Mouse (Mus musculus): ENCODE results near the gene Asap3.

Asap3 gene

GRCm38 (mm10) chr4:136261912-136262311, 55.7 kb downstream of the Asap3 start:
- DNase-seq, result no peak

- DNase-seq, result no peak
Measured at GRCm38 (mm10) chr4:136263555-136263954, 57.4 kb downstream of the Asap3 start.

DNA sequence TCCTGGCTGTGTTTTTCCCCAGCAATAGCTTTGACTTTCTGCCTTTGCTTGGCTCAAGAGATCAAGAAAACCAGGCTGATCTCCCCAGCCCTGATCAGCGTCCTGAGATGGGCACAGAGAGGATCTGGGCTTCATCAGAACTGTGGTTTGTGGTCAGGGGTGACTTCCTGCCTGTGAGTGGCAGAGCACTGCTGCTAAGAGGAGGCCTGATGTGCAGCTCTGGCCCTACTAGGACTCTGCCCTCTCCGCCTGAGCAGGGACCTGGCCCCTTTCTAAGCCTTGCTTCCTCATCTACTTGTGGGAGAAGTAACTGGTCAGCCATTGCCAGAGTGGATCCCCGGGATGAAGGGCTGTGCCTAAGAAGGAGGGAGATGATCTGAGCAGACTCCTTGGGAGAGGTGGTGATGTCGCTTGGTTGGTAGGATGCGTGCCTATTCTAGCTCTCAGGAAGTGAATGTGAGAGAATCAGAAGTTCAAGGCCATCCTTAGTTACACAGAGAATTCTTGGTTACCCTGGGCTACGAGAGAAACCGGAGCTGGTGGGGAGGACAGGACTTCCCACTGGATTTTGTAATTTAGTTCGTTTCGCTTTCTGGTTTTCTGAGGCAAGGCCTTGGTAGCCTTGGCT, 60.7 kb downstream of the Asap3 start:
- peak; percentile 50 for DNase-seq

DNA sequence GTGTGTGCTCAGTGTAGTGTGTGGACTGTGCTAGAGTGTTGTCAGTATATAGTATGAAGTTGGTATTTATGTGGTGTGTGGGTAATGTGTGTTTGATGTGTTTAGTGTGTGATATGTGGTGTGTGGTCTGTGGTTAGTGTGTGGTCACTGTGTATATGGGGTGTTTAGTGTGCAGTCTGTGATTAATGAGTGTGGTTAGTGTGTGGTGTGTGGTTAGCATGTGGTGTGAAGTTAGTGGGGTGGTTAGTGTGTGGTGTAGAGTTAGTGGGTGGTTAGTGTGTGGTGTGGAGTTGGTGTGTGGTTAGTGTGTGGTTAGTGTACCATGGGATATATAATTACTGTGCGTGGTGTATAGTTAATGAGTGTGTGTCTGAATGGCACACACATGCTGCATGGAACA, 62.7 kb downstream of the Asap3 start:
- no peak for DNase-seq

- no peak for DNase-seq
Measured at GRCm38 (mm10) chr4:136270648-136271047, 64.5 kb downstream of the Asap3 start.

DNA sequence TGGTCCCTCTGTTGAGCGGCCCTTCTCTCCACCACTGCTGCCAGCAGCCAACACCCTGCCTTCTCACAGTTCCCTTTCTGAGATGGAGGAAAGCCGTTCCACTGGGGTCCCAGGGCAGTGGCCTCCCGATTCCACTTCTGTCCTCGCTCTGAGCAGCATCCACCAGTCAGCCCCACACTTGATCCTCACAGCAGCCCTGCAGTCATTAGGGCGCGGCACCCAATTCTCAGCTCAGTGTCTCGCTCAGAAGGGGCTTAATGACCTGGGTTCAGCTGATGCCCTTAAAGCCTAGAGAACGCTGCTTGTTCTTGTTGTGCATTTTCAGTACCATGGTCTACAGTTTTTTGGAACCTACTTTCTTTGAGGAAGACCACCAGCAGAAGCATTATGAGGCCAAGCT, 74.9 kb downstream of the Asap3 start:
- no peak for DNase-seq

GRCm38 (mm10) chr4:136281611-136282010, 75.4 kb downstream of the Asap3 start:
- no peak for DNase-seq

GRCm38 (mm10) chr4:136282621-136283480, 76.7 kb downstream of the Asap3 start:
- DNase-seq, result no peak

GRCm38 (mm10) chr4:136283783-136284182, 77.6 kb downstream of the Asap3 start:
- DNase-seq, result no peak

DNA sequence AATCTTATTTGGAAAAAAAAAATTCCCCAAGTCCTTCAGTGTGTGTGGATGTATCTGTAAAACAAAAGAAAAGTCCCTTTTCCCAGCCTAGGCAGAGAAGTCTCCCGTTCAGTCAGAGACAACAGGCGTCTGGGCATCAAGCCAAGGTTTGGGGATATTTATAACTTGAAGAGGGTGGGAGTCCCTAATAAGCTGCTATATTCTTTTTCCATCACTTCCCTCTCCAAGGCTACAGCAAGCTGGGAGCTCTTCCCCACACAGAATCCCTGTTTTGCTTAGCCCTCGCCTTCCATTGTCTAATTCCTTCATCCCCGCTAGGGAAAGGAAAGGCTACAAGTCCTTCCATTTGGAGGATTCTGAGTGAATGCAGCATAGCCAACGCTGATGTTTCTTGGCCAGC, 78.3 kb downstream of the Asap3 start, which contains the start of gene Zfp46:
Gene Zfp46, plus strand, starts transcription at position 229 of the 400 bp plus-strand sequence.
- no peak for DNase-seq

DNA sequence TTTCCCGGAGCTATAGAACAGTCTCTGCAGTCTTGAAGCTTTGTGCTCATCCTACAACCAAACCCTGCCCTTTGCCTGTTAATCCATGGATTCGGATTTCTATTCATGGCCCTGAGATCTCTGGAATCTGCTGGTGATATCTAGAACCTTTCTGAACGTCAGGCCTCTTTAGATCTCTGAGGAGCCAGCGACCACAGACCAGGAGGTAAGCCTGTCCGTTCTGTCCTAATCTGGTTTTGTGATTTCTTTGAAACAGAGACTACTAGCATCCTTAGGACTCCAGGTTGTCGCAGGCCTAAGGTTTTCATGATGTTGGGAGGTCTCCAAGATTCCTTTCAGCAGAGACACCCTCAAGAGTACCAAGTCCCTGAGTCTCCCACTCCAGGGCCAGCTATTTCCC, 78.7 kb downstream of the Asap3 start:
- DNase-seq, result no peak

DNA sequence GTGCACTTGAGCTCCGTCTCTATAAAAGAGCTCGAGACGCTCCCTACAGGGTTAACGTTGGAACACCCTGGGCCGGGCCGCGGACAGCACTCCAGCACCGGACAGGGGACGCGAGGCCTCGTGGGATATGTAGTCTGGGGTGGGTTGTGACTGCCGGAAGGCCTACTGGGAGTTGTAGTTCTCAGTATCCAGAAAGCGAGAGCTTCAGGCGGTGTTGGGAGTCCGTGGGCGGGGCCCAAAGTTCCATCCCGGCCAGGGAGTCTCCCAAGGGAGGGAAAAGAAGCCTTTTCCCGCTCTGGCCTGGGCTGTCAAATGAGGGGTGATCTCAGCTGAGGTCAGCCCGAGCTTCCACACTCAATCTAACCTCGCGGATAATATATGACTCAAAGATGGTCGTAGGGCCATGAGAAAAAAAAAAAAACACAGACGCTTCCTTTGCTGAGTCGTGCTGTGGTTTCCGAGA, 79.2 kb downstream of the Asap3 start:
- peak; percentile 87 for DNase-seq

GRCm38 (mm10) chr4:136285811-136286371, 79.7 kb downstream of the Asap3 start:
- peak; percentile 96 for DNase-seq

GRCm38 (mm10) chr4:136289918-136290780, 84.0 kb downstream of the Asap3 start:
- no peak for DNase-seq

GRCm38 (mm10) chr4:136290781-136291595, 84.8 kb downstream of the Asap3 start:
- no peak for DNase-seq

DNA sequence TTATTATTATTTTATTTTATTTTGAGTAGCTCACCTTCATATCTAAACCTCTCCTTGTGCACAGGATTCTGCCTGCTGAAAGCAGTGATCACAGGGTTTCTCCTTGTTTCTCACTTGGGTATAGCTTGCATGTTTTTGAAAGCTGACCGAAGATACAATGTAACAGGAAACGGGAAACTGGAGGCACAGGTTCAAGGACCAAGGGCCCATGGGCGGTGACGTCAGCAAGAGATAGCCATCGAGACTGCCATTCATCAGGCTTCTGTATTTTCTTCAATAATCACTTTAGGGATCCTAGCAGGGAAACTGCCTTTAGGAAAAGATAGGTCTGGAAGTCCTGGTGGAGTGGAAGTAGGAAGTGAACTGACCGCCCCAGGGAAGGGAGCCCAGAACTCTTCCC, 85.5 kb downstream of the Asap3 start:
- no peak for DNase-seq

All from thymus, postnatal 4 days (tissue).